Mouse (Mus musculus) spleen, adult 2 months (tissue): ENCODE results near the gene Themis3.

ENCODE experiments used
- CTCF ChIP-seq: fragments of 200-500 bp; IDR thresholded peaks from 2 replicates; pipeline ENCODE4 v1.5.1; 2011; ENCODE audit warnings: mild to moderate bottlenecking, inconsistent platforms; ENCODE audit not compliant: insufficient read depth, insufficient read length, insufficient replicate concordance; ENCODE audit errors: extremely low read depth
- POLR2A ChIP-seq: fragments of 200-500 bp; IDR thresholded peaks from 2 replicates; pipeline ENCODE4 v1.6.1; 2011; ENCODE audit warnings: low read depth, low read length, inconsistent platforms

- TF ChIP-seq CTCF (no peak), POLR2A (no peak)
These were observed 1.4 kb upstream of the Themis3 start for GRCm38 (mm10) chr17:66595867-66596266.
